Mouse (Mus musculus): Measurements from ENCODE around the gene Abtb1. TPM values are rescaled to one million over a fixed set of nuclear protein-coding genes. Genes with fewer than 3 reads are reported as not detected.
A peak's percentile ranks its signal among the peaks of the same experiment; 100 is the strongest.

Abtb1 gene
- polyA plus RNA-seq, 1 experiment from 2014 or later = 26.4 TPM

DNA sequence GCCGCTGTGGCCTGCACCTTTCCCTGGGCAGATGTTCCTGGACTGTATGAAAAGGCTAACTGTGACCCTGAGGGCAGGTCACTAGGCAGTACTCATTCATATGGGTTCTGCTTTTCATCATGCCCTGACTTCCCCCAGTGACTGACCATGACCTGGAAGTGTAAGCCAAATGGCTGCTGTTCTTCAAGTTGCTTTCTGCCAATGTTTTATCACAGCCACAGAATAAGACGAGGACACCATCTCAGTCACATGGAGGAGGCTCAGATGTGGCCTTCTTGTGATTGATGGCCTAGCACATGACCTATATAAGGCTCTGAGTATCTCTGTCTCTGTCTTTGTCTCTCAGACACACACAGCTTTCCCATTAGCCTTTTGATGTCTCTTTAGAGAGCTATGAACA, 5.8 kb upstream of the Abtb1 start:
- 64% methylated on average over 2 of the region's 2 CpGs for WGBS

DNA sequence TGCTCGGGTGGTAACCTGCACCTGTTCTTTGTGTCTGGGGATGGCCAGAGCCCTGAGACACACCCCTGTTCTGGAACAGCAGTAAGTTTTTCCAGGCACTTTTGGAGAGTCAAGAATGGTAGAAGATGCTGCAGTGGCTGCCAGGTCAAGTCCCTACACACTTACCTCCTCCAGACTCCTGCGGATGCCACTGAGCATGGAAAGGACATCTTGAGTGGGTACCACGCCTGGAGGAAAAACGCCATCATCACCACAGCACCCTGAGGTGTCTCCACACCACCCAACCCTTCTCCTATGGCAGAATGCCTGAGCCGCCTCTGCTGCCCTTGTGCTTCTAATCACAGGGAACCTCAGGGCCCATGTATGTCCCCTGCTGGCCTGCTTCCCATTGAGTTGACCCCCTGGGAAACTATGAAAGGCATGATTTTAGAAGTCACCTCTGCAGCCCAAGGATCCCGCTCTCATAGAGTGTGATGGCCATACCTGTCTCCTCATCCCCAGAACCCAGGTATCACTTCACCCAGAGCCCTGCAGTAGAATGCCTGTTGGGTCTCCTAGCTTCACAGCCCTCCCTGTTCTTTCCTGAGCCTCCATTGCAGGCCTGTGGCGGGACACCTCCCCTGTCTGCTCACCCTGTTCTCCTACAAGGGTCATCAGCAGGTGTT, 3.2 kb upstream of the Abtb1 start:
- Histone ChIP-seq H3K4me3 (no peak overlapping the region), H3K36me3 (replicated peaks) (peaks cover 28% of the 10 kb centered on the region), H3K9me3 (no peaks in the 10 kb centered on the region), H3K4me1 (peaks cover 30% of the 10 kb centered on the region), H3K27ac (replicated peaks) (no peak overlapping the region), H3K27me3 (replicated peaks; ENCODE audit: low read depth, poor library complexity, severe bottlenecking) (no peaks in the 10 kb centered on the region)
- WGBS = 85% methylated on average over 7 of the region's 7 CpGs
- DNase-seq (ENCODE audit: low spot score) = no peak

More for the DNA sequence above, 5.8 kb upstream of the Abtb1 start:
- Histone ChIP-seq H3K4me1 (peaks cover 16% of the 10 kb centered on the region), H3K27me3 (replicated peaks; ENCODE audit: low read depth, poor library complexity, severe bottlenecking) (no peaks in the 10 kb centered on the region), H3K9me3 (no peaks in the 10 kb centered on the region), H3K36me3 (replicated peaks) (peaks cover 34% of the 10 kb centered on the region), H3K27ac (replicated peaks) (no peak overlapping the region), H3K4me3 (no peak overlapping the region)
- DNase-seq (ENCODE audit: low spot score) = no peak

DNA sequence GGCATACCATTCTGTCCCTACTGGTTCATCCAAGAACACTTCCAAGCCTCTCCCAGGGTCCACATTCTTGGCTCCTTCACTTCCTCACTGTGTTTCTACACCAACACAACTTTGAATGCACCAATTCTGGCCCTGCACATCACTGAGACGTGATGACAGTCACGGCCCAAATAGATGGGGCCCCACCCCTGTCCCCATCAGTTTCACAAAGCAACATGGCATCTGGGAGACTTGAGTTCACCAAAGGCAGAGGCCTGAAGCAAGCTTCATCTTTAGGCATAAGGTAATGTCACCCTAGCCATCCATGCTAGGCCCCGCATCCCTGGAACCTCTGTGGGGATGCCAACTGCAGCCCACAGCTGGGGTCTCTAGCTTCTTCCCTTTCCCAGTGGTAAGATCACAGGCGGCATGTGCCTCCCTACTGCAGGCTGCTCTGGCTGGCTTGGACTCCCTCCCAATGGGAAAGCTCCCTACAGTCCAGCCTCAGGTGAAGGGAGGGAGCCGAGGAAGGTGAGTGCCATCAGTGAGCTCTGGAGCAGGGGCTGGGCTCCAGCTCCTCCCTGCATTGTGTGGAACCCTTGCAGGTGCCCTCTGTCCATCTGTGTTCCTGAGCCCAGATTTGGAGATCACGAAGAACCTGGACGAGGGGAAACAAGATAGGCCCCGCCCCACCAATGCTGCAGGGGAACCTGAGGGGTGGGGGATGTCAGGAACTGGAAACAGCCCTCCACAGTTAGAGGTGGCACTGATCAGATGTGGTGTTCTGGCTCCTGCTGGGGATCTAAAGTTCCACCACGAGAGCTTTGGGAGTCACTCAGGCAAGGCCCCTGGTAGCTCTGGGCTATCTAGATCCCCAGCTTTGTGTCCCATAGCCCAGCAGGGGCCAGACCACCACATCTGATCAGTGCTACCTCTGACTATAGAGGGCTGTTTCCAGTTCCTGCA, 2.3 kb upstream of the Abtb1 start:
- no peak overlapping the region for H3K27ac ChIP-seq (replicated peaks)

GRCm38 (mm10) chr6:88843241-88843640, 1.5 kb upstream of the Abtb1 start:
- no peak for DNase-seq (ENCODE audit: low spot score)
- no peaks in the 10 kb centered on the region for H3K27me3 ChIP-seq (replicated peaks; ENCODE audit: low read depth, poor library complexity, severe bottlenecking)
- peak overlapping the region; percentile 88 for H3K4me3 ChIP-seq
- H3K27ac ChIP-seq (replicated peaks) = peak overlapping the region; percentile 90
- H3K4me1 ChIP-seq = peaks cover 33% of the 10 kb centered on the region
- peaks cover 27% of the 10 kb centered on the region for H3K36me3 ChIP-seq (replicated peaks)
- no peaks in the 10 kb centered on the region for H3K9me3 ChIP-seq
- WGBS = 69% methylated on average over 7 of the region's 7 CpGs

More for the DNA sequence above, 2.3 kb upstream of the Abtb1 start:
- WGBS = 75% methylated on average over 9 of the region's 9 CpGs
- Histone ChIP-seq H3K36me3 (replicated peaks) (peaks cover 25% of the 10 kb centered on the region), H3K27me3 (replicated peaks; ENCODE audit: low read depth, poor library complexity, severe bottlenecking) (no peaks in the 10 kb centered on the region), H3K9me3 (no peaks in the 10 kb centered on the region), H3K4me3 (no peak overlapping the region), H3K4me1 (peaks cover 33% of the 10 kb centered on the region)
- DNase-seq (ENCODE audit: low spot score) = no peak

DNA sequence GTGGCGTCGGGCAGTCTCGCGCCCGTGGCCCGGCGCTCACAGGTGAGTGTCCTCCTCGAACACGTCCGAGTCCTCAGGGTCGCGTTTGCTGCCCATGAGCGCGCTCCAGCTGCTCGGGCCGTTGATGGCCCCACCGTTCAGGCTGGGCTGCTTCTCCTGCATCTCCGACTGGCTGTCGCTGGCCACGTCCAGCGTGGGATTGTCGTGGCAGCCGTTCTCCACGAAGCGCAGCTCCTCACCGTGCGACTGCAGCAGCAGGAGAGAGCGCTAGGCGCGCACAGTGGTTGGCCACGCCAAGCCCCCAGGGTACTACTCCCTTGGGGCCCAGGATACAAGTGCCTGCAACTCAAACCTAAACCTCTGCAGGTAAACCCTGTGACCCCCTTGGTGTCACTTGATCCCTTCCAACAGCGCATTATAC, 957 bp upstream of the Abtb1 start:
- no peaks in the 10 kb centered on the region for H3K9me3 ChIP-seq
- no peaks in the 10 kb centered on the region for H3K27me3 ChIP-seq (replicated peaks; ENCODE audit: low read depth, poor library complexity, severe bottlenecking)
- H3K36me3 ChIP-seq (replicated peaks) = peaks cover 32% of the 10 kb centered on the region
- H3K4me1 ChIP-seq = peaks cover 33% of the 10 kb centered on the region
- H3K4me3 ChIP-seq = peak overlapping the region; percentile 88
- no peak for DNase-seq (ENCODE audit: low spot score)
- peak overlapping the region; percentile 90 for H3K27ac ChIP-seq (replicated peaks)
- WGBS = under 1% methylated on average over 32 of the region's 32 CpGs

DNA sequence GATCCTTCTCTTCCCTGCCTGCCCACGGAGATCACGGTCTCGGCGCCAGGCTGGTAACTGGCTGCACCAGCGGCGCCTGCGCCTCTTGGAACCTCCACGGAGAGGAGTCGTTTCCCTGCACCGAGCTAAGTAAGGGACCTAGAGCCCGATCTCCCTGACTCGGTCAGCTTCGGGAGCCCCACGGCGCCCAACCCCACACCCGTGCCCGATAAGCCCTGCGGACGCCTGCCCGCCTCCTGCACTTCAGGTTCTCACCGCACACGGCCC, 337 bp downstream of the Abtb1 start:
- Histone ChIP-seq H3K4me1 (peaks cover 29% of the 10 kb centered on the region), H3K27ac (replicated peaks) (peak overlapping the region; percentile 90), H3K9me3 (no peaks in the 10 kb centered on the region), H3K27me3 (replicated peaks; ENCODE audit: low read depth, poor library complexity, severe bottlenecking) (no peaks in the 10 kb centered on the region), H3K4me3 (peak overlapping the region; percentile 88), H3K36me3 (replicated peaks) (peaks cover 45% of the 10 kb centered on the region)
- DNase-seq (ENCODE audit: low spot score) = no peak
- under 1% methylated on average over 22 of the region's 22 CpGs for WGBS

GRCm38 (mm10) chr6:88840791-88841513, 832 bp downstream of the Abtb1 start:
- H3K4me3 ChIP-seq = peak overlapping the region; percentile 88
- H3K27ac ChIP-seq (replicated peaks) = peak overlapping the region; percentile 90
- H3K4me1 ChIP-seq = peaks cover 29% of the 10 kb centered on the region
- 60% methylated on average over 9 of the region's 9 CpGs for WGBS
- no peaks in the 10 kb centered on the region for H3K27me3 ChIP-seq (replicated peaks; ENCODE audit: low read depth, poor library complexity, severe bottlenecking)
- H3K9me3 ChIP-seq = no peaks in the 10 kb centered on the region
- no peak for DNase-seq (ENCODE audit: low spot score)
- peaks cover 47% of the 10 kb centered on the region for H3K36me3 ChIP-seq (replicated peaks)

DNA sequence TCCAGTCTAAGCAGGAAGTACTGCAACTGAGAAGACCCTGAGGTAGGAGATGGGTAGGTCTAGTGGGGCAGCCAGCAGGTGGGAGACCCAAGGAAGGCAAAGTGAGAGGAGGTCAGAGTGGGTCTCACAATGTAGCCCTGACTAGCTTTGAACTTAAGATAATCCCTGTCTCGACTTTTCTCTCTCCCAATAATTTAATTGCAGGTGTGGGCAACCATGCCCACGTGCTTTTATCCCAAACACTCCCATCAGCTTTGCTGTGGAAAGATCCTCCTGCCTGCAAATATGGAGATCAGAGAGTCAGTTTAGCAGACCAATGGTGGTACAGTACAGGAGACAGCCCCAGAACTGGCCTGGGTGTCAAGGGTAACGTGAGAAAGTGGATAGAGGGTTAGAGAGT, 1.6 kb downstream of the Abtb1 start:
- DNase-seq (ENCODE audit: low spot score) = no peak
- Histone ChIP-seq H3K36me3 (replicated peaks) (peaks cover 49% of the 10 kb centered on the region), H3K4me3 (peak overlapping the region; percentile 88), H3K9me3 (no peaks in the 10 kb centered on the region), H3K27me3 (replicated peaks; ENCODE audit: low read depth, poor library complexity, severe bottlenecking) (no peaks in the 10 kb centered on the region), H3K4me1 (peaks cover 30% of the 10 kb centered on the region), H3K27ac (replicated peaks) (no peak overlapping the region)
- 76% methylated on average over 3 of the region's 3 CpGs for WGBS

GRCm38 (mm10) chr6:88839135-88839970, 2.4 kb downstream of the Abtb1 start:
- peaks cover 46% of the 10 kb centered on the region for H3K36me3 ChIP-seq (replicated peaks)
- DNase-seq (ENCODE audit: low spot score) = no peak
- WGBS = 84% methylated on average over 26 of the region's 26 CpGs
- no peaks in the 10 kb centered on the region for H3K27me3 ChIP-seq (replicated peaks; ENCODE audit: low read depth, poor library complexity, severe bottlenecking)
- peaks cover 36% of the 10 kb centered on the region for H3K4me1 ChIP-seq
- H3K4me3 ChIP-seq = no peak overlapping the region
- H3K27ac ChIP-seq (replicated peaks) = no peak overlapping the region
- H3K9me3 ChIP-seq = no peaks in the 10 kb centered on the region

DNA sequence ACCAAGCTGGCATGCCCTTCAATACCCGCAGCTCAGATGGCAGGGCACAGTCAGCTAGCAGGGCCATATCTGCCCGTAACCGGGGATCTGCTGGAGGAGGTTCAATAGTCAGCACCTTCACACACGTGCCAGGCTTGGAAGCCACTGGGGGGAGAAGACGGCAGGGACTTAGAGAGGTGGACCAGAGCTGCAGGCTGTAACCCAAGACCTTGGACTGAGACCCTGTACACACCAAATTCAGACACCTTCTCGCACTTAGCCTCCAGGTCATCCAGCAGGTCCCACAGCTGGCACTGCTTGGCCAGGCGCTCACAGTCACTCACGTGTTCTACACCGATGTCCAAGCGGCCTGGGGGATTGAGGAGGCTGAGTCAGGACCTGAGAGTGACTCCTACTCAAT, 3.2 kb downstream of the Abtb1 start:
- WGBS = 90% methylated on average over 10 of the region's 10 CpGs
- DNase-seq (ENCODE audit: low spot score) = no peak
- Histone ChIP-seq H3K4me3 (no peak overlapping the region), H3K27ac (replicated peaks) (no peak overlapping the region), H3K27me3 (replicated peaks; ENCODE audit: low read depth, poor library complexity, severe bottlenecking) (no peaks in the 10 kb centered on the region), H3K4me1 (peaks cover 38% of the 10 kb centered on the region), H3K36me3 (replicated peaks) (peaks cover 46% of the 10 kb centered on the region), H3K9me3 (no peaks in the 10 kb centered on the region)

GRCm38 (mm10) chr6:88837999-88838398, 3.8 kb downstream of the Abtb1 start:
- peaks cover 46% of the 10 kb centered on the region for H3K36me3 ChIP-seq (replicated peaks)
- no peak overlapping the region for H3K4me3 ChIP-seq
- H3K27ac ChIP-seq (replicated peaks) = no peak overlapping the region
- no peak for DNase-seq (ENCODE audit: low spot score)
- H3K27me3 ChIP-seq (replicated peaks; ENCODE audit: low read depth, poor library complexity, severe bottlenecking) = no peaks in the 10 kb centered on the region
- H3K9me3 ChIP-seq = no peaks in the 10 kb centered on the region
- 93% methylated on average over 12 of the region's 12 CpGs for WGBS
- H3K4me1 ChIP-seq = peaks cover 35% of the 10 kb centered on the region
